Comparison of ENCODE assay signal across 15 mouse cellular contexts in the genomic region with DNA sequence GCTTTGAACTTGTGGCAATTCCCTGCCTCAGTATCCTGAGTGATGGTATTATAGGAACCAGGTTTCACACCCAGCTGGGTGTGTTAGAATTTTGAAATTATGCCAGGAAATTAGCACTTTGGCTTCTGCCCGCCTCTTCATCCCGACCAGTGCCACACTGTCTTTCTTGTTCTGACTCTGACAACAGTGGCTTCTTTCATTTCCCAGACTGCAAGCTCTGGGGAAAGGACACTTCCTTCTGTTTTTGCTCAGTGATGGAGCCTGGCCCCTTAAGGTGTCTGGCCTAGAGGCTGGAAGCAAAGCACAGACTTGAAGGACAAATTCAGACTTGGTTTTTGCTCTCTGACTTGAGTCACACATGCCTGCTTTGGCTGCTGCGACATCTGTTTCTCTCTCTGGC. TPM values are rescaled to one million over a fixed set of nuclear protein-coding genes. Genes with fewer than 3 reads are reported as not detected.
"Had no signal": no experiment of that assay in that cellular context is flagged by ENCODE, and none has a peak within 500 bp of the region (broad histone marks: within the 10 kb centered on the region; RNA-seq: fewer than 3 reads in every experiment).

No protein-coding gene starts in this region.

- H3K9me3 ChIP-seq: kidney, embryonic 15.5 days; liver, embryonic 13.5 days; midbrain, embryonic 15.5 days; neural tube, embryonic 13.5 days; stomach, embryonic 15.5 days had no signal

- H3K4me1 ChIP-seq: kidney, embryonic 15.5 days; liver, embryonic 13.5 days; midbrain, embryonic 15.5 days; neural tube, embryonic 13.5 days had no signal

- H3K4me3 ChIP-seq: kidney, embryonic 15.5 days; left cerebral cortex, adult 2 months; liver, embryonic 13.5 days; midbrain, embryonic 15.5 days; myocyte; neural tube, embryonic 13.5 days; stomach, embryonic 15.5 days had no signal

- H3K36me3 ChIP-seq: kidney, embryonic 15.5 days; liver, embryonic 13.5 days; midbrain, embryonic 15.5 days; neural tube, embryonic 13.5 days; stomach, embryonic 15.5 days had no signal

- H3K27ac ChIP-seq: kidney, embryonic 15.5 days; left cerebral cortex, adult 2 months; liver, embryonic 13.5 days; macrophage; midbrain, embryonic 15.5 days; neural tube, embryonic 13.5 days; stomach, embryonic 15.5 days had no signal

- H3K4me2 ChIP-seq: kidney, embryonic 15.5 days; liver, embryonic 13.5 days; midbrain, embryonic 15.5 days; neural tube, embryonic 13.5 days; stomach, embryonic 15.5 days had no signal

- ATAC-seq: midbrain, embryonic 15.5 days had no signal

- H3K9ac ChIP-seq: kidney, embryonic 15.5 days; liver, embryonic 13.5 days; midbrain, embryonic 15.5 days; neural tube, embryonic 13.5 days; stomach, embryonic 15.5 days had no signal

- DNase-seq: kidney, postnatal 10 days; kidney, postnatal 36 days; liver, embryonic 13.5 days; lung, adult 2 months; retina, postnatal 1 day; right cerebral cortex, postnatal 25 days; spleen, adult 18-20 months; thymus, postnatal 25 days had no signal

- H3K27me3 ChIP-seq: kidney, embryonic 15.5 days; liver, embryonic 13.5 days; midbrain, embryonic 15.5 days; neural tube, embryonic 13.5 days; stomach, embryonic 15.5 days had no signal

RNA-seq across cellular contexts. Expression of gene Cfap300, which starts 17.0 kb away (rescaled TPM):
- polyA plus RNA-seq: macrophage had no signal
